Mouse (Mus musculus): ENCODE results near the gene 9630041A04Rik. TPM values are rescaled to one million over a fixed set of nuclear protein-coding genes. Genes with fewer than 3 reads are reported as not detected.

Gene 9630041A04Rik
- total and polyA plus RNA-seq, 3 experiments = not detected

- no peak for TF ChIP-seq KAT2A (IDR thresholded peaks at IDR 0.05; ENCODE audit: insufficient replicate concordance, low read length)
- no peak for TF ChIP-seq E2F4 (IDR thresholded peaks at IDR 0.05; ENCODE audit: insufficient replicate concordance, low read depth, low read length)
- no peak for TF ChIP-seq NELFE (IDR thresholded peaks at IDR 0.05; ENCODE audit: low read depth, low read length)
- no peak for TF ChIP-seq EP300 (IDR thresholded peaks at IDR 0.05; ENCODE audit: low read length)
- no peak for TF ChIP-seq USF1 (IDR thresholded peaks at IDR 0.05; ENCODE audit: low read depth, low read length)
- in situ Hi-C loops (cut with MboI; ENCODE audit: low pct_ligation_motif_present, low pct_unique_long_range_greater_than_20kb, low sequenced_read_pairs) = no loop called here
- Histone ChIP-seq H3K4me2 (ENCODE audit: insufficient read depth, low read depth, poor library complexity, severe bottlenecking) (no peak overlapping the region), H3K4me1 (ENCODE audit: control insufficient read depth in 1 of 2, insufficient read depth in 2 of 2) (no peaks in the 10 kb centered on the region), H3K36me3 (replicated peaks in 1 of 2; ENCODE audit: control insufficient read depth in 1 of 2, insufficient read depth in 1 of 2, low read length in 1 of 2) (no peaks in the 10 kb centered on the region), H3K9me3 (replicated peaks; ENCODE audit: low read length) (peaks cover 71% of the 10 kb centered on the region), H3K79me2 (replicated peaks; ENCODE audit: control insufficient read depth, extremely low read depth, insufficient read depth, poor library complexity, severe bottlenecking) (no peaks in the 10 kb centered on the region), H3K9ac (ENCODE audit: insufficient read depth, low read depth) (no peak overlapping the region), H3K4me3 (replicated peaks in 1 of 3; ENCODE audit: low read depth in 2 of 3, low read length in 2 of 3, poor library complexity in 1 of 3) (no peak overlapping the region), H3K27ac (ENCODE audit: insufficient read depth, low read depth) (no peak overlapping the region), H3K27me3 (replicated peaks) (no peaks in the 10 kb centered on the region)
- no peak for DNase-seq (ENCODE audit: extremely low read depth)
- dilution Hi-C loops (cut with MboI; ENCODE audit: extremely low pct_ligation_motif_present, extremely low pct_unique_long_range_greater_than_20kb, low sequenced_read_pairs) = no loop called here
These were observed 7.0 kb downstream of the 9630041A04Rik start for GRCm38 (mm10) chr9:101868593-101868992.

- no peak for DNase-seq (ENCODE audit: extremely low read depth)
- H3K9ac ChIP-seq (ENCODE audit: insufficient read depth, low read depth) = no peak overlapping the region
- H3K4me3 ChIP-seq (replicated peaks in 1 of 3; ENCODE audit: low read depth in 2 of 3, low read length in 2 of 3, poor library complexity in 1 of 3) = no peak overlapping the region
- no peaks in the 10 kb centered on the region for H3K79me2 ChIP-seq (replicated peaks; ENCODE audit: control insufficient read depth, extremely low read depth, insufficient read depth, poor library complexity, severe bottlenecking)
- peaks cover 69% of the 10 kb centered on the region for H3K9me3 ChIP-seq (replicated peaks; ENCODE audit: low read length)
- H3K27me3 ChIP-seq (replicated peaks) = no peaks in the 10 kb centered on the region
- no peak for TF ChIP-seq TBP (conservative IDR thresholded peaks at IDR 0.05; ENCODE audit: low read depth, low read length)
- TF ChIP-seq GABPA (IDR thresholded peaks at IDR 0.05; ENCODE audit: insufficient replicate concordance, low read depth, low read length) = no peak
- no peak for TF ChIP-seq POLR2A (IDR thresholded peaks at IDR 0.05; ENCODE audit: low read depth, low read length)
- no peak overlapping the region for H3K4me2 ChIP-seq (ENCODE audit: insufficient read depth, low read depth, poor library complexity, severe bottlenecking)
- no peaks in the 10 kb centered on the region for H3K4me1 ChIP-seq (ENCODE audit: control insufficient read depth in 1 of 2, insufficient read depth in 2 of 2)
- no peak overlapping the region for H3K27ac ChIP-seq (ENCODE audit: insufficient read depth, low read depth)
- H3K36me3 ChIP-seq (replicated peaks in 1 of 2; ENCODE audit: control insufficient read depth in 1 of 2, insufficient read depth in 1 of 2, low read length in 1 of 2) = no peaks in the 10 kb centered on the region
- dilution Hi-C loops (cut with MboI; ENCODE audit: extremely low pct_ligation_motif_present, extremely low pct_unique_long_range_greater_than_20kb, low sequenced_read_pairs) = no loop called here
- in situ Hi-C loops (cut with MboI; ENCODE audit: low pct_ligation_motif_present, low pct_unique_long_range_greater_than_20kb, low sequenced_read_pairs) = no loop called here
These were observed 8.4 kb downstream of the 9630041A04Rik start for GRCm38 (mm10) chr9:101870034-101870433.

DNA sequence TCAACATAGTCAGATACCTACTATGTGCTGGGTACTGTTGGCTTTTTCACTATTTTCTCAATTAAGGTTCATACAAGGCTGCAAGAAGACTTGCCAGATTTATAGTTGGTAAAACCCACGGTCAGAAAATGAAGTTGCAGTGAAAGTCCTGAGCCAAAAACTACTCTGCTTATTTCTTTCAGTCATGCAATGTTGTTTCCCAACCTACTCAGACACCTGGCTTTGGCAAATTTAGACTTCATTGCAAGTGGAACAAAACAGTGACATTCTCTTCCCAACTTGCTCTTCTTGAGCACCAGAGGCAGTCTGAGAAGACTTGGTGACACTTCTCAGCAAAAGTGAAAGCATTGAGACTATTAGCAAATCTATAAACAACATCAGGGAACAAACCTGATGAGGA, 13.7 kb downstream of the 9630041A04Rik start:
- no peaks in the 10 kb centered on the region for H3K36me3 ChIP-seq (replicated peaks in 1 of 2; ENCODE audit: control insufficient read depth in 1 of 2, insufficient read depth in 1 of 2, low read length in 1 of 2)
- TF ChIP-seq MAZ (IDR thresholded peaks at IDR 0.05; ENCODE audit: low read depth, low read length) = no peak
- no peak for TF ChIP-seq RCOR1 (conservative IDR thresholded peaks at IDR 0.05; ENCODE audit: low read depth, low read length)
- no peak for TF ChIP-seq POLR2A (IDR thresholded peaks at IDR 0.05; ENCODE audit: low read depth, low read length)
- TF ChIP-seq KAT2A (IDR thresholded peaks at IDR 0.05; ENCODE audit: insufficient replicate concordance, low read length) = no peak
- TF ChIP-seq MAX (IDR thresholded peaks at IDR 0.05; ENCODE audit: low read length) = no peak
- no peak for TF ChIP-seq HCFC1 (IDR thresholded peaks at IDR 0.05; ENCODE audit: low read depth, low read length)
- no peak for TF ChIP-seq ELF1 (IDR thresholded peaks at IDR 0.05; ENCODE audit: low read depth, low read length)
- no peak for TF ChIP-seq JUN (IDR thresholded peaks at IDR 0.05; ENCODE audit: insufficient read depth, low read depth, low read length)
- TF ChIP-seq CHD1 (IDR thresholded peaks at IDR 0.05; ENCODE audit: low read depth, low read length) = no peak
- TF ChIP-seq UBTF (IDR thresholded peaks at IDR 0.05; ENCODE audit: low read depth, low read length) = no peak
- no peak for TF ChIP-seq ZC3H11A (IDR thresholded peaks at IDR 0.05; ENCODE audit: low read depth, low read length)
- no peak for TF ChIP-seq JUND (conservative IDR thresholded peaks at IDR 0.05; ENCODE audit: low read depth, low read length)
- TF ChIP-seq ZKSCAN1 (IDR thresholded peaks at IDR 0.05; ENCODE audit: borderline replicate concordance, low read depth, low read length) = no peak
- dilution Hi-C loops (cut with MboI; ENCODE audit: extremely low pct_ligation_motif_present, extremely low pct_unique_long_range_greater_than_20kb, low sequenced_read_pairs) = no loop called here
- H3K79me2 ChIP-seq (replicated peaks; ENCODE audit: control insufficient read depth, extremely low read depth, insufficient read depth, poor library complexity, severe bottlenecking) = no peaks in the 10 kb centered on the region
- no peak for DNase-seq (ENCODE audit: extremely low read depth)
- no peak overlapping the region for H3K4me2 ChIP-seq (ENCODE audit: insufficient read depth, low read depth, poor library complexity, severe bottlenecking)
- H3K9ac ChIP-seq (ENCODE audit: insufficient read depth, low read depth) = no peak overlapping the region
- no peak overlapping the region for H3K4me3 ChIP-seq (replicated peaks in 1 of 3; ENCODE audit: low read depth in 2 of 3, low read length in 2 of 3, poor library complexity in 1 of 3)
- H3K27me3 ChIP-seq (replicated peaks) = no peaks in the 10 kb centered on the region
- peaks cover 78% of the 10 kb centered on the region for H3K9me3 ChIP-seq (replicated peaks; ENCODE audit: low read length)
- in situ Hi-C loops (cut with MboI; ENCODE audit: low pct_ligation_motif_present, low pct_unique_long_range_greater_than_20kb, low sequenced_read_pairs) = no loop called here
- no peaks in the 10 kb centered on the region for H3K4me1 ChIP-seq (ENCODE audit: control insufficient read depth in 1 of 2, insufficient read depth in 2 of 2)
- no peak overlapping the region for H3K27ac ChIP-seq (ENCODE audit: insufficient read depth, low read depth)
